Comparison of ENCODE assay signal across 9 mouse cellular contexts in the genomic region with DNA sequence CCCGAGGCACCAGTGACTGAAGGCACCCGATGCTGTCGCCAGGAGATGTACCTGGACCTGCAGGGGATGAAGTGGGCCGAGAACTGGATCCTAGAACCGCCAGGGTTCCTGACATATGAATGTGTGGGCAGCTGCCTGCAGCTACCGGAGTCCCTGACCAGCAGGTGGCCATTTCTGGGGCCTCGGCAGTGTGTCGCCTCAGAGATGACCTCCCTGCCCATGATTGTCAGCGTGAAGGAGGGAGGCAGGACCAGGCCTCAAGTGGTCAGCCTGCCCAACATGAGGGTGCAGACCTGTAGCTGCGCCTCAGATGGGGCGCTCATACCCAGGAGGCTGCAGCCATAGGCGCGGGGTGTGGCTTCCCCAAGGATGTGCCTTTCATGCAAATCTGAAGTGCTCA. TPM values are rescaled to one million over a fixed set of nuclear protein-coding genes. Genes with fewer than 3 reads are reported as not detected.
"Had no signal": no experiment of that assay in that cellular context is flagged by ENCODE, and none has a peak within 500 bp of the region (broad histone marks: within the 10 kb centered on the region; RNA-seq: fewer than 3 reads in every experiment).

No protein-coding gene starts in this region.

RNA-seq across cellular contexts. Expression of gene Lefty1, which starts 2.8 kb away (rescaled TPM):
- total RNA-seq: monocyte, adult 5-6 weeks; neutrophil, adult 5-6 weeks had no signal
- polyA plus RNA-seq: midbrain, embryonic 13.5 days; midbrain, embryonic 16.5 days had no signal

RNA-seq across cellular contexts. Expression of gene Lefty2, which starts 44.7 kb away (rescaled TPM):
- total RNA-seq: liver, adult 2 months; monocyte, adult 5-6 weeks; neutrophil, adult 5-6 weeks had no signal
- polyA plus RNA-seq: liver, adult 2 months; midbrain, embryonic 10.5 days; myocyte; neural tube, embryonic 13.5 days; stomach, embryonic 15.5 days had no signal
